Mouse (Mus musculus): ENCODE data around the gene Pacs1. TPM values are rescaled to one million over a fixed set of nuclear protein-coding genes. Genes with fewer than 3 reads are reported as not detected.

The Pacs1 gene
- polyA plus RNA-seq (2015; fragmentation: Nextera tagmentation; extraction: Ambion mirVana): 9.3 and 10.4 TPM in 2 replicates

DNA sequence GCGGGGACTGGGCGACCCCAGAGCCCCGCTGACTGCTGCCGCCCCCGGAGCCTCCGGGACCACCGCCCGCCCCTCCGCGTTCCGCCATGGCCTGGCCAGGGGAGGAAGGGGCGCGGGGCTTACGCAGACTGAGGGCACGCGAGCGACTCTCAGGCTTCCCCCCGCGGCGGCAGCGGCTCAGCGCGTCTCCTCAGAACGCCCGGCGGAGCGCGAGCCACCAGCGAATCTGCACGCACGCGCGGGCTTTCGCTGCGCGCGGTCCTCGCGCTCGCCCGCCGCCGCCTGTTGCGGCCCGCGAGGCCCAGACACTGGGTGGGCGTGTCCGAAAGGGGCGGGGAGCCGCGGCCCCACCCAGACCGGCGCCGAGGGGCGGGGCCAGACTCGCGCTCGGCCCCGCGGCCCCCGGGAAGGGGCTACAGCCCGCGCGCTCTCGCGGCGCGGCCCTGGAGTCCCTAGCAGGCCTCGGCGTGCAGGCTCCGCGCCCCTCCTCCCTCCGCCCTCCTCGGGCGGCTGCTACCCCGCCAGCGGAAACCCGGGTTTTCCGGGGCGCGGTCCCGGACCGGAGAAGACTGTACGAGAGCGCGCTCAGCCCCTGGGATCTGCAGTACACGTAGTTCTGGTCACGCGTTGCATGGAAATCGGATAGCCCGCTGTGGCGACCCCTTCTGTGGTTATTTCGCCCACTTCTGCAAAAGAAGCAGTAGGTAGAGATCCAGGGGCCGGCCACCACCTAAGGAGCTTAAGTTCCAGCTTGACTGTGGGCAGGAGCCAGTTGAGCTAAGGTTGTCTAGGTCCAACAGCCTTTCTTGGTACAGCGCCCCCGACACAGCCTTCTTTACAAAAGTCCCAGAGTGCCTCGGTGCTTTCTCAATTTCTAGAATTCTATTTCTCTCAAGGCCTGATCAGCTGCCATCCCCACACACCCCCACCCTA, at the start of gene Pacs1:
Gene Pacs1, minus strand, starts transcription at position 319 of the 933 bp plus-strand sequence.
- H3K9me3 ChIP-seq (ENCODE audit: low read length): no peaks in the 10 kb centered on the region
- ATAC-seq (peak; percentile 93), DNase-seq (ENCODE audit: low spot score) (peak; percentile 93)
- peak within 1 kb of the TSS; percentile 83 for H3K9ac ChIP-seq (replicated peaks; ENCODE audit: low read depth)
- no peaks in the 10 kb centered on the region for H3K27me3 ChIP-seq (replicated peaks; ENCODE audit: insufficient read depth, low read length)
- H3K4me2 ChIP-seq (replicated peaks; ENCODE audit: low read depth, low read length): peak within 1 kb of the TSS; percentile 97
- H3K27ac ChIP-seq (ENCODE audit: low read length): peak within 1 kb of the TSS; percentile 90
- WGBS: 2% methylated on average over 47 of the region's 97 CpGs
- H3K36me3 ChIP-seq (ENCODE audit: insufficient read depth, low read length): peaks cover 8% of the 10 kb centered on the region; the same call in 1 of the 2 replicates
- H3K4me3 ChIP-seq (ENCODE audit: low read depth, low read length): peak within 1 kb of the TSS; percentile 86
- H3K4me1 ChIP-seq (ENCODE audit: insufficient read depth, low read depth, low read length): peaks cover 10% of the 10 kb centered on the region; the same call in 1 of the 2 replicates
- TF ChIP-seq EP300 (IDR thresholded peaks at IDR 0.05) (peak; percentile 52), CTCF (IDR thresholded peaks at IDR 0.05) (no peak)

DNA sequence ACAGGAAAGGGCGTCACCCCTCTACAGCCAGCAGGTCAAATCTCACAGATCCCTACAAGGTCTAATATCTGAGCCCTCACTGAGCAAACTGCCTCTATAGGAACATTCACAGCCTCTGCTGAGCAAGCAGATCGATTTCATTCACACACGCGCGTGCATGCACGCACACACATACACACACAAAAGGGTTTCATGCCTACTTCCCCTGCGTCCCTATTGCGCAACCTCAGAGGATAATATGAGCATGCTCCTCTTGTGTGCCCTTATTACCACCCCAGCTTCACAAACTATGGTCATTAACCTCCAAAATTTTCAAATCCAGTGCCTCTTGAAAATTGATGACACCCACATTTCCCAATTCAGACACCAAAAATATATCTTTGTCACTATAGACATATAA, 40.3 kb upstream of the Pacs1 start:
- no peak for TF ChIP-seq EP300 (IDR thresholded peaks at IDR 0.05)
- TF ChIP-seq CTCF (IDR thresholded peaks at IDR 0.05): no peak
- no peak overlapping the region for H3K27ac ChIP-seq (ENCODE audit: low read length)
- 87% methylated on average over 8 of the region's 8 CpGs for WGBS
- H3K36me3 ChIP-seq (ENCODE audit: insufficient read depth, low read length): no peaks in the 10 kb centered on the region
- no peaks in the 10 kb centered on the region for H3K27me3 ChIP-seq (replicated peaks; ENCODE audit: insufficient read depth, low read length)
- no peak overlapping the region for H3K4me2 ChIP-seq (replicated peaks; ENCODE audit: low read depth, low read length)
- no peak for DNase-seq (ENCODE audit: low spot score)
- H3K4me1 ChIP-seq (ENCODE audit: insufficient read depth, low read depth, low read length): no peaks in the 10 kb centered on the region
- no peak overlapping the region for H3K9ac ChIP-seq (replicated peaks; ENCODE audit: low read depth)
- ATAC-seq: no peak
- no peaks in the 10 kb centered on the region for H3K9me3 ChIP-seq (ENCODE audit: low read length)
- no peak overlapping the region for H3K4me3 ChIP-seq (ENCODE audit: low read depth, low read length)

DNA sequence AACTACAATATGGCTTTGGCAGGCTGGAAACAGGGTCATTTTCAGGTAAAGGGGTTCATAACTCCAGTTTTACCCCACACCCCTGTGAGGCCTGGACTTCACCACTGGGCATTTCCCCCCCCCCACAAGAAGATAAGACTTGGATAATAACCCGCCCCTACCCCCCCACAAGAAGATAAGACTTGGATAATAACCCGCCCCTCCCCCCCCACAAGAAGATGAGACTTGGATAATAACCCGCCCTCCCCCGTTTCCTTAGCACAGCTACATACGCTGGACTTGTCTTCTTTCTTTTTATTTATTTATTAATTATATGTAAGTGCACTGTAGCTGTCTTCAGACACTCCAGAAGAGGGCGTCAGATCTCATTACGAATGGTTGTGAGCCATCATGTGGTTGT, 36.1 kb upstream of the Pacs1 start:
- Histone ChIP-seq H3K9ac (replicated peaks; ENCODE audit: low read depth) (no peak overlapping the region), H3K27ac (ENCODE audit: low read length) (no peak overlapping the region), H3K4me1 (ENCODE audit: insufficient read depth, low read depth, low read length) (no peaks in the 10 kb centered on the region), H3K4me2 (replicated peaks; ENCODE audit: low read depth, low read length) (no peak overlapping the region), H3K9me3 (ENCODE audit: low read length) (no peaks in the 10 kb centered on the region), H3K36me3 (ENCODE audit: insufficient read depth, low read length) (no peaks in the 10 kb centered on the region), H3K4me3 (ENCODE audit: low read depth, low read length) (no peak overlapping the region), H3K27me3 (replicated peaks; ENCODE audit: insufficient read depth, low read length) (no peaks in the 10 kb centered on the region)
- TF ChIP-seq CTCF (IDR thresholded peaks at IDR 0.05): no peak
- TF ChIP-seq EP300 (IDR thresholded peaks at IDR 0.05): no peak
- DNase-seq (ENCODE audit: low spot score): peak; percentile 27
- WGBS: 84% methylated on average over 7 of the region's 7 CpGs
- ATAC-seq: no peak

DNA sequence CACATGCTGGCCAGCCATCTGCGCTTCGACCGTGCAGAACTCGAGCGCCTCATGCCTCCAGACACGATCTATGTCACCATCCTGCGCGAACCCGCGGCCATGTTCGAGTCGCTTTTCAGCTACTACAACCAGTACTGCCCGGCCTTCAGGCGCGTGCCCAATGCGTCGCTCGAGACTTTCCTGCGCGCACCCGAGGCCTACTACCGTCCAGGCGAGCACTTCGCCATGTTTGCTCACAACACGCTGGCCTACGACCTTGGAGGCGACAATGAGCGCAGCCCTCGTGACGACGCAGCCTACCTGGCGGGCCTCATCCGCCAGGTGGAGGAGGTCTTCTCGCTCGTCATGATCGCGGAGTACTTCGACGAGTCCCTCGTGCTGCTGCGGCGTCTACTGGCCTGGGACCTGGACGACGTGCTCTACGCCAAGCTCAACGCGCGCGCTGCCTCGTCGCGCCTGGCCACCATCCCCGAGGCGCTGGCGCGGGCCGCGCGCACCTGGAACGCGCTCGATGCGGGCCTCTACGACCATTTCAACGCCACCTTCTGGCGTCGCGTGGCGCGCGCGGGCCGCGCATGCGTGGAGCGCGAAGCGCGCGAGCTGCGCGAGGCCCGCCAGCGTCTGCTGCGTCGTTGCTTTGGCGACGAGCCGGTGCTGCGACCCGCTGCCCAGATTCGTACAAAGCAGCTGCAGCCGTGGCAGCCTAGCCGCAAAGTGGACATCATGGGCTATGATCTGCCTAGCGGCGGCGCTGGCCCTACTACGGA, 34.2 kb upstream of the Pacs1 start:
- no peaks in the 10 kb centered on the region for H3K9me3 ChIP-seq (ENCODE audit: low read length)
- H3K27me3 ChIP-seq (replicated peaks; ENCODE audit: insufficient read depth, low read length): no peaks in the 10 kb centered on the region
- TF ChIP-seq CTCF (IDR thresholded peaks at IDR 0.05): no peak
- TF ChIP-seq EP300 (IDR thresholded peaks at IDR 0.05): no peak
- H3K4me1 ChIP-seq (ENCODE audit: insufficient read depth, low read depth, low read length): no peaks in the 10 kb centered on the region
- H3K4me3 ChIP-seq (ENCODE audit: low read depth, low read length): no peak overlapping the region
- no peaks in the 10 kb centered on the region for H3K36me3 ChIP-seq (ENCODE audit: insufficient read depth, low read length)
- WGBS: 43% methylated on average over 98 of the region's 98 CpGs
- no peak for ATAC-seq
- no peak overlapping the region for H3K27ac ChIP-seq (ENCODE audit: low read length)
- no peak overlapping the region for H3K9ac ChIP-seq (replicated peaks; ENCODE audit: low read depth)
- peak overlapping the region; percentile 39 for H3K4me2 ChIP-seq (replicated peaks; ENCODE audit: low read depth, low read length)
- DNase-seq (ENCODE audit: low spot score): no peak

DNA sequence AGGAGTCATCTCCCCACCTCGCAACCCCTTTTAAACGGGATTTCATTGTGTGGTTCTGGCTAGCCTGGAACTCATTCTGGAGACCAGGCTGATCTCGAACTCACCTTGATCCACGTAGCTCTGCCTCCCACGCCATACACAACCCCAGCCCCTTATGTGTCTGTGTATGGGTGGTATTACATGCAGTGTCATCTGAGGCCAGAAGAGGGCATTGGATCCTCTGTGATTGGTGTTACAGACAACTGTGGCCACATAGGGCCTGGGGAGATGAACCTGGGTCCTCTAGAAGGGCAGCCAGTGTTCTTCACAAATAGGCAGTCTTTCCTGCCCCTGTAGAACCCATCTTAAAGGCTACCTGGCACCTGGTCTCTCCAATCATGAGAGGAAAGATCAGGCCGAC, 33.4 kb upstream of the Pacs1 start:
- no peaks in the 10 kb centered on the region for H3K4me1 ChIP-seq (ENCODE audit: insufficient read depth, low read depth, low read length)
- no peak overlapping the region for H3K27ac ChIP-seq (ENCODE audit: low read length)
- H3K36me3 ChIP-seq (ENCODE audit: insufficient read depth, low read length): no peaks in the 10 kb centered on the region
- ATAC-seq: no peak
- TF ChIP-seq EP300 (IDR thresholded peaks at IDR 0.05) (no peak), CTCF (IDR thresholded peaks at IDR 0.05) (peak; percentile 46)
- H3K4me2 ChIP-seq (replicated peaks; ENCODE audit: low read depth, low read length): no peak overlapping the region
- H3K9me3 ChIP-seq (ENCODE audit: low read length): no peaks in the 10 kb centered on the region
- no peaks in the 10 kb centered on the region for H3K27me3 ChIP-seq (replicated peaks; ENCODE audit: insufficient read depth, low read length)
- WGBS: 82% methylated on average over 6 of the region's 6 CpGs
- H3K9ac ChIP-seq (replicated peaks; ENCODE audit: low read depth): no peak overlapping the region
- H3K4me3 ChIP-seq (ENCODE audit: low read depth, low read length): no peak overlapping the region
- no peak for DNase-seq (ENCODE audit: low spot score)

DNA sequence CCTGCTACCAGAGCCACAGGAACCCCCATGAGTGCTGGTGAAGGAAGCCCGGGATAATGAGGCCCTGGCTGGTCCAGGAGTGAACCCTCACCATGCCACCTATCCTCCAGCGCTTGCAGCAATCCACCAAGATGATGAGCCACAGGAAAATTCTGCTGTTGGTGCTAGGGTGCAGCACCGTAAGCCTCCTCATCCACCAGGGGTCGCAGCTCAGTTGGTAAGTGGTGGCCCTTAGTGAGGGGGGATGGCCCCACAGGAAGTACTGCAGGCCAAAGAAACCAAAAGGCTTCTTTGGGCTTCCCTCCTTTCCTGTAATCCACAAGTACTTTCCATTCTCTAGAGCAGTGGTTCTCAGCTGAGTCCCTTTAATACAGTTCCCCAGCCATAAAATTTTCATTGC, 29.5 kb upstream of the Pacs1 start:
- WGBS: 12% methylated on average over 4 of the region's 4 CpGs
- ATAC-seq: peak; percentile 46; the same call in 1 of the 2 replicates
- no peaks in the 10 kb centered on the region for H3K9me3 ChIP-seq (ENCODE audit: low read length)

More for the DNA sequence above, 29.5 kb upstream of the Pacs1 start:
- H3K27me3 ChIP-seq (replicated peaks; ENCODE audit: insufficient read depth, low read length): no peaks in the 10 kb centered on the region
- H3K27ac ChIP-seq (ENCODE audit: low read length): no peak overlapping the region
- TF ChIP-seq CTCF (IDR thresholded peaks at IDR 0.05) (peak; percentile 77), EP300 (IDR thresholded peaks at IDR 0.05) (no peak)
- no peak overlapping the region for H3K4me3 ChIP-seq (ENCODE audit: low read depth, low read length)
- DNase-seq (ENCODE audit: low spot score): peak; percentile 53
- no peak overlapping the region for H3K4me2 ChIP-seq (replicated peaks; ENCODE audit: low read depth, low read length)
- no peaks in the 10 kb centered on the region for H3K36me3 ChIP-seq (ENCODE audit: insufficient read depth, low read length)
- no peak overlapping the region for H3K9ac ChIP-seq (replicated peaks; ENCODE audit: low read depth)
- H3K4me1 ChIP-seq (ENCODE audit: insufficient read depth, low read depth, low read length): 0 out of 2 replicates have a peak, but pooled peaks cover 3% of the 10 kb centered on the region

All from lung, postnatal 0 days (tissue).